Mouse (Mus musculus) E14TG2a.4 (cell line): ENCODE measurements around the gene Stx8.

Source experiments
- CTCF ChIP-seq: conservative IDR thresholded peaks from 2 replicates; pipeline ENCODE4 v1.5.1; 2014; ENCODE audit warnings: low read length
- NANOG ChIP-seq: IDR thresholded peaks from 2 replicates; pipeline ENCODE4 v1.6.1; 2014; ENCODE audit warnings: borderline replicate concordance, low read length, mixed read lengths
- POU5F1 ChIP-seq: IDR thresholded peaks from 2 replicates; pipeline ENCODE4 v1.6.1; 2014; ENCODE audit warnings: low read length, borderline replicate concordance

GRCm38 (mm10) chr11:67975252-67975651 is 9.3 kb downstream of the Stx8 start:
- TF ChIP-seq CTCF (peak; percentile 31), POU5F1 (no peak), NANOG (no peak)
